Mouse (Mus musculus) neural tube, embryonic 11.5 days (tissue): ENCODE data around the gene Gm49325. TPM values are rescaled to one million over a fixed set of nuclear protein-coding genes. Genes with fewer than 3 reads are reported as not detected.

ENCODE experiments used
- ATAC-seq: fragments of 200-750 bp; cut with Nextera tagmentation; 2 replicates; pipeline ENCODE4 v1.8.0; 2017; ENCODE audit warnings: moderate number of reproducible peaks, mild to moderate bottlenecking, moderate TSS enrichment, moderate library complexity; ENCODE audit not compliant: insufficient read depth, low FRiP score, low TSS enrichment
- DNase-seq: peaks from one replicate; pipeline ENCODE4 v3.0.0-alpha.2; 2015; ENCODE audit warnings: low spot score
- H3K27ac ChIP-seq: fragments of 300-500 bp; sonication (generic); 2 replicates; pipeline ENCODE4 v1.5.1; 2014; ENCODE audit warnings: low read depth, mild to moderate bottlenecking, low read length
- H3K27me3 ChIP-seq: fragments of 300-500 bp; sonication (generic); 2 replicates; pipeline ENCODE4 v1.6.1; 2014; ENCODE audit warnings: mild to moderate bottlenecking, low read length, mixed read lengths; ENCODE audit not compliant: control insufficient read depth, insufficient read depth
- H3K36me3 ChIP-seq: fragments of 300-500 bp; sonication (generic); 2 replicates; pipeline ENCODE4 v1.6.1; 2014; ENCODE audit warnings: mild to moderate bottlenecking, low read length, moderate library complexity, mixed read lengths; ENCODE audit not compliant: control insufficient read depth, insufficient read depth
- H3K4me1 ChIP-seq: fragments of 300-500 bp; sonication (generic); 2 replicates; pipeline ENCODE4 v1.6.1; 2014; ENCODE audit warnings: low read length, mixed read lengths; ENCODE audit not compliant: control insufficient read depth, insufficient read depth
- H3K4me2 ChIP-seq: fragments of 300-500 bp; sonication (generic); 2 replicates; pipeline ENCODE4 v1.6.1; 2014; ENCODE audit warnings: low read depth, mild to moderate bottlenecking, moderate library complexity
- H3K4me3 ChIP-seq: fragments of 300-500 bp; sonication (generic); 2 replicates; pipeline ENCODE4 v1.5.1; 2014; ENCODE audit warnings: low read depth, low read length
- H3K9ac ChIP-seq: fragments of 300-500 bp; sonication (generic); 2 replicates; pipeline ENCODE4 v1.6.1; 2014; ENCODE audit warnings: mild to moderate bottlenecking, low read length
- H3K9me3 ChIP-seq: fragments of 300-500 bp; sonication (generic); 2 replicates; pipeline ENCODE4 v1.6.1; 2016; ENCODE audit warnings: low read length; ENCODE audit not compliant: control insufficient read depth
- WGBS: fragments of 180-500 bp; shearing (Covaris S2); extraction: QIAGEN DNeasy Blood & Tissue Kit; methylation state at CpG from one replicate; pipeline ENCODE4 v1.1.7; 2014; 5-methylcytosine and 5-hydroxymethylcytosine counted together
- polyA plus RNA-seq: library from polyadenylated mRNA; unstranded; fragments of >200 nt; fragmentation: Nextera tagmentation; extraction: Ambion mirVana; gene quantifications from 2 replicates; pipeline ENCODE4 v1.2.1, GENCODE M21; 2014

Gene Gm49325
- polyA plus RNA-seq, 1 experiment from 2014 or later, result 1.4 TPM

DNA sequence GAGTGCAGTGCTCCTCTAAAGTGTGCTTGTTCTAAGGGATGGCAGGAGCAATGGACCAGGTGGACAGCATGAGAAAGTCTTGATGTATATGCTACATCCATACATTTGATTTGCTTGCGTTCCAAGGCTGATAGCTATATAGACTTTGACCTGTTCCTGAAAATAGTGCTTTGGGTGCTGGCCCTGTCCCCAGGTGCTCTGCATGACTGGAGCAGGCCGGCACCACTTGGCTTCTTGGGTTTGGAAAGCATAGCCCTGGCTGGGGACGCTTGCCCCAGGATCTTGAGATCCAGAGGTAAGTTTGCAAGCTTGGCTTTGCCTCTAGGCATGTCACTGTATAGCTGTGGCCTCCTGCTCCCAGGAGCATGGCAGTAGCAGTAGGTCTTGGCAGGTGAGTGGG, 19.4 kb upstream of the Gm49325 start:
- 89% methylated on average over 3 of the region's 3 CpGs for WGBS
- Histone ChIP-seq H3K27me3 (no peaks in the 10 kb centered on the region), H3K9me3 (no peaks in the 10 kb centered on the region), H3K9ac (no peak overlapping the region), H3K36me3 (peaks cover 2% of the 10 kb centered on the region; the same call in 1 of the 2 replicates), H3K27ac (no peak overlapping the region), H3K4me2 (no peak overlapping the region), H3K4me1 (peaks cover 6% of the 10 kb centered on the region), H3K4me3 (no peak overlapping the region)
- DNase-seq (no peak), ATAC-seq (no peak)

DNA sequence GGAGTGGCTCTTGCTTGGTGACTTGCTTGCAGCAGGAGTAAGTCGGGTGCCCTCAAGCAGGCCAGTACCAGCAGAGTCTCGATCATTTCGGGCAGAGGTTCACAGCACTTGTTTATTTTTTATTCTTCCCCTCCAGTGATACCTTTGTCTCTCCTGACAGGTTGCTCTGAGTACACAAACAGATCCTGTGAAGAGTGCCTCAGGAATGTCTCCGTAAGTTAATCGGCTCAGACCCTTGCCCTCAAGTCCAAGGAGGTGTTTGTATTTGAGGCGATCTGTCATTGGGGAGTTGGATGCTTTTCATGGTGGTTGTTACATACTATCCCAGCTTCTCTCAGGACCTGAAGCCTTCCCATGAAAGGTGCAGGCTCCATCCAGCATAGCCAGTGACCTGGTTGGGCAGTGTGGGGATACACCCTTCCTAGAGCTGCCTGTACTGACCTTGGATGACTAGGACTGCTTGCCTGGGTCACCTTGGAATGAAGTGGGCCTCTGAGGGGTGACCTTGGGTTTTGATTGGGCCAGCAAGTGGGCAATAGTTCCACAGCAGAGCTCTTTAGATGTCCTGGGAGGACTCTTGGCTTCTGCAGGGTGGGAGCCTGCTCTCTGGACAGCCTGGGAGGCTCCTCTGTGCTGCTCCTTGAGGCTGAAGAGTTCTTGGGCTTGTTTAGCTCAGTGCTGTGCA, 18.8 kb upstream of the Gm49325 start:
- Histone ChIP-seq H3K9me3 (no peaks in the 10 kb centered on the region), H3K4me1 (peaks cover 5% of the 10 kb centered on the region), H3K27me3 (no peaks in the 10 kb centered on the region), H3K36me3 (peaks cover 2% of the 10 kb centered on the region; the same call in 1 of the 2 replicates), H3K9ac (no peak overlapping the region), H3K27ac (no peak overlapping the region), H3K4me2 (no peak overlapping the region), H3K4me3 (no peak overlapping the region)
- ATAC-seq (no peak), DNase-seq (no peak)
- 94% methylated on average over 6 of the region's 6 CpGs for WGBS

- DNase-seq (no peak), ATAC-seq (no peak)
- Histone ChIP-seq H3K4me1 (no peaks in the 10 kb centered on the region), H3K4me2 (no peak overlapping the region), H3K9ac (no peak overlapping the region), H3K9me3 (no peaks in the 10 kb centered on the region), H3K36me3 (peaks cover 2% of the 10 kb centered on the region; the same call in 1 of the 2 replicates), H3K27me3 (no peaks in the 10 kb centered on the region), H3K27ac (no peak overlapping the region), H3K4me3 (no peak overlapping the region)
- WGBS, result 79% methylated on average over 2 of the region's 2 CpGs
Observed at GRCm38 (mm10) chr10:77588036-77588435, 18.0 kb upstream of the Gm49325 start.

GRCm38 (mm10) chr10:77589117-77589516, 16.9 kb upstream of the Gm49325 start:
- no peaks in the 10 kb centered on the region for H3K4me1 ChIP-seq
- 74% methylated on average over 7 of the region's 7 CpGs for WGBS
- H3K4me2 ChIP-seq, result no peak overlapping the region
- no peak overlapping the region for H3K4me3 ChIP-seq
- H3K27ac ChIP-seq, result no peak overlapping the region
- no peaks in the 10 kb centered on the region for H3K27me3 ChIP-seq
- ATAC-seq (no peak), DNase-seq (no peak)
- peaks cover 7% of the 10 kb centered on the region; the same call in 1 of the 2 replicates for H3K36me3 ChIP-seq
- H3K9me3 ChIP-seq, result no peaks in the 10 kb centered on the region
- H3K9ac ChIP-seq, result no peak overlapping the region

DNA sequence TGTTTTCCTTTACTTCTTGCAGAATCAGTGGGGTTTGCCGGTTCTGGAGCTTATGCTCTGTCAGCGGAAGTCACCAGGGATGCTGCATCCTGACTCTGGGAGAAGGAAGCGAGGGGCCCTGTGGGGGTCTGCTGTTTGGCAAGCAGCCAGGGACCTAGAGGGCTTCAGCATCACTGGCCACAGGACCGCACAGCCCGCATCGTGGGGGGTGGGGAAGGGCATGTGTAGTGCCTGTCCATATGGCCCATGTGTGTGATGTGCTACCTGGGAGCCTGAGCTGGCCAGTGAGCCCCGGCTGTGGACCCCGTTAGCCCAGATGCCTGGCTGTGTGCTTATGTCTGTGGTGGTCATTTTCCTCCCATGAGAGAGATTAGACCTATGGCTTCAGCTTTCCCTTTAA, 16.2 kb upstream of the Gm49325 start:
- ATAC-seq, result no peak
- Histone ChIP-seq H3K4me1 (no peaks in the 10 kb centered on the region), H3K27me3 (no peaks in the 10 kb centered on the region), H3K36me3 (peaks cover 9% of the 10 kb centered on the region), H3K4me3 (no peak overlapping the region), H3K9ac (no peak overlapping the region), H3K27ac (no peak overlapping the region), H3K4me2 (no peak overlapping the region), H3K9me3 (no peaks in the 10 kb centered on the region)
- 81% methylated on average over 8 of the region's 8 CpGs for WGBS
- no peak for DNase-seq

DNA sequence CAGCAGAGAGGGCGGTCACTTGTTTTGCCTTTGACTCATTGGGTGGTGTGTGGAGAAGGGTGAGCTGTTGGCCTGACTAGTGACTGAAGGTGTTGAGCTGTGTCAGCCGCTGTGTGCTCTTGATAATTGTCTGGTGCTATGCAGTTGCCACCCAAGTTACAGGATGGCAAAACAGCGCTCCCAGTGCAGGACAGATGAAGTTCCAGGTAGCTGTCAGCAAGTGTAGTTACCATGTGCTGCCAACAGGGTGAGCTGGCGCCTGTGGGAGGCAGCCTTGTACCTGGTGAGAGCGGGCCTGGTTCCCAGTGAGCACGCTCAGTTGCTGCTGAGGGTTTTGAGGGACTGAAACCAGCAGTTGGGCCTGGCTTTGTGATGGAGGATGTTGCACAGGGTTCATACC, 15.2 kb upstream of the Gm49325 start:
- no peak overlapping the region for H3K9ac ChIP-seq
- H3K4me1 ChIP-seq, result no peaks in the 10 kb centered on the region
- DNase-seq (peak; percentile 56), ATAC-seq (0 out of 2 replicates have a peak, but pooled peaks have one; percentile 35)
- H3K4me3 ChIP-seq, result no peak overlapping the region
- WGBS, result 45% methylated on average over 6 of the region's 6 CpGs
- no peaks in the 10 kb centered on the region for H3K9me3 ChIP-seq
- no peaks in the 10 kb centered on the region for H3K27me3 ChIP-seq
- H3K4me2 ChIP-seq, result no peak overlapping the region
- peaks cover 9% of the 10 kb centered on the region for H3K36me3 ChIP-seq
- no peak overlapping the region for H3K27ac ChIP-seq

DNA sequence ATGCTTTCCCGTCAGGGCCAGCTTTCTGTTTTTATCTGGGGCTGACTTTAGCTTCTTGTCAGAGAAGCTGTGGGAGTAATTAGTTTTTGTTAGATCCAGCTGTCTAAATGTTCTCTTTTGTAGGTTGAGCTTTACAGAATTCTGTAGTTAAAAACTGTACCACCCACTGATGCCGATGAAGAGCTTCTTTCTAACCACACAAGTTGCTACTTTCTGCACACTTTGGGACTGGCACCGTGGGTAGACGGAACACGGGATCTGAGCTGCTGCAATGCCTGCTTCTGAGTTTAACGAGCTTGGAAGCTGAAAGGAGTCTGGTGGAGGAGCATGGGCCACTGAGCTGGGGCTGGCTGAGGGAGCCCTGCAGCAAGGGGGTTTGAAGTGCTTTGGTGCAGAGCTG, 14.5 kb upstream of the Gm49325 start:
- H3K4me2 ChIP-seq, result no peak overlapping the region
- no peaks in the 10 kb centered on the region for H3K9me3 ChIP-seq
- 92% methylated on average over 6 of the region's 6 CpGs for WGBS
- no peak overlapping the region for H3K9ac ChIP-seq
- H3K4me1 ChIP-seq, result no peaks in the 10 kb centered on the region
- no peak for DNase-seq
- H3K27me3 ChIP-seq, result no peaks in the 10 kb centered on the region
- no peak for ATAC-seq
- peaks cover 9% of the 10 kb centered on the region for H3K36me3 ChIP-seq
- H3K4me3 ChIP-seq, result no peak overlapping the region
- no peak overlapping the region for H3K27ac ChIP-seq

GRCm38 (mm10) chr10:77596060-77596459, 9.9 kb upstream of the Gm49325 start:
- no peak overlapping the region for H3K9ac ChIP-seq
- H3K4me1 ChIP-seq, result no peaks in the 10 kb centered on the region
- no peaks in the 10 kb centered on the region for H3K9me3 ChIP-seq
- no peak overlapping the region for H3K4me3 ChIP-seq
- H3K27me3 ChIP-seq, result no peaks in the 10 kb centered on the region
- H3K27ac ChIP-seq, result no peak overlapping the region
- DNase-seq (no peak), ATAC-seq (no peak)
- whole genome bisulfite sequencing, result 92% methylated on average over 2 of the region's 2 CpGs
- H3K4me2 ChIP-seq, result no peak overlapping the region
- peaks cover 7% of the 10 kb centered on the region for H3K36me3 ChIP-seq

DNA sequence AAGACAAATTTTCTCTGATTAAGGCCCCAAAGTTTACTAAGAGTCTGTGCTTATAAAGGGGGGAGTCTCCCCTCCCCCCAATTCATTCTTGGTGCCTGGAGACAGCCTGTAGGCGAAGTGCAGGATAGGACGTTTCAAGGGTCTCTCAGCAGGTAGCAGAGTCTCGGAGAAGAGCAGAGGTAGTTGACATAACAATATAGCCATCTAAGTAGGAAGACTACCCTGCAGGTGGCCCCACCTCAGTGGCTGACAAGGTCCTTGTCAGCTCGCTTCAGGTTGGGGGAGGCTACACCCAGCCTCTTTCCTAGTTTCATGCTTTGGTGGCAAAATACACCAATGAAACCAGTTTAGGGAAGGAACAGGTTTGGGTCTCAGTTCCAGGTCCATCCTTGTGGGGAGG, 3.0 kb upstream of the Gm49325 start:
- Histone ChIP-seq H3K9me3 (no peaks in the 10 kb centered on the region; the same call in 1 of the 2 replicates), H3K4me1 (peaks cover 8% of the 10 kb centered on the region; the same call in 1 of the 2 replicates), H3K4me2 (no peak overlapping the region), H3K36me3 (no peaks in the 10 kb centered on the region; the same call in 1 of the 2 replicates), H3K4me3 (no peak overlapping the region), H3K27me3 (no peaks in the 10 kb centered on the region), H3K27ac (no peak overlapping the region), H3K9ac (no peak overlapping the region)
- 56% methylated on average over 4 of the region's 4 CpGs for WGBS
- ATAC-seq (no peak), DNase-seq (no peak)
